Mouse (Mus musculus) yolk sac, embryonic 10.5 days (tissue): ENCODE results near the gene Esyt2.
"Not testable (repeated sequence)": the region's sequence is repeated elsewhere in the genome, so short reads cannot be mapped to it uniquely, and the experiment has no call there.

ENCODE experiments used
- DNase-seq: peaks from one replicate; pipeline ENCODE4 v3.0.0-alpha.2; 2017; ENCODE audit warnings: low spot score

Gene Esyt2

DNA sequence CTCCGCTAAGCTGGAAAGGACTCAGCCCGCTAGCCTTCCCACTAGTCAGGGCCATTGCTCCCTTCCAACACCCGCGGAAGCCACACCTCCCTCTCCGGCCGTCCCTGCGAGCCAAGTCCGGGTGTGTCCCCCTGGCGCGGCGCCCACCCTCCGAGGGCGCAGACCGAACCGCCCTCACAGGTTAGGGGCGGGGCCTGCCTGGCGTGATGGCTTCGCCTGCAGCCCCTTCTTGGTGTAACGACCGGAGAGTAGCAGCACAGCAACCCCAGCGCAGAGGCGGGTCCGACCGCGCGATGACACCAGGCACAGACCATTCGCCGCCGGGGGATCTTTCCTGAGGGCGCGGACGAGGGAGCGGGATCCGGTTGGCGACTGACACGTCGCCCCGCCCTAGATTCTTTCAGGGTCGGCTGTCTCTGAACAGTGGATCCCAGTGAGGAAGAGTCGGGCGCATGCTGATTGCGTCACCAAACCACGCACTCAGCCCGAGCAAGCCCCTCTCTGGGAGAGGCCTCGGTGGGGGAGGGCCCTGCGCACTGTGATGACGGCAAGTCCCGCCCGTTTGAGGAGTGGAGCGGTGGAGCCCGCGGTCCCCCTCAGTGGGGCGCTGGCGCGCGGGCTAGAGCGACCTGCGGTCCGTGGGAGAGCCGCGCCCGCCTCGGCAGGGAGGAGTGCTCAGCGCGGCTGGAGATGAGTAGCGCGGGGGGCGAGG, at the start of gene Esyt2:
Gene Esyt2 (plus strand): TSS at position 544 of the 712 bp plus-strand sequence.
- DNase-seq, result peak; percentile 100

DNA sequence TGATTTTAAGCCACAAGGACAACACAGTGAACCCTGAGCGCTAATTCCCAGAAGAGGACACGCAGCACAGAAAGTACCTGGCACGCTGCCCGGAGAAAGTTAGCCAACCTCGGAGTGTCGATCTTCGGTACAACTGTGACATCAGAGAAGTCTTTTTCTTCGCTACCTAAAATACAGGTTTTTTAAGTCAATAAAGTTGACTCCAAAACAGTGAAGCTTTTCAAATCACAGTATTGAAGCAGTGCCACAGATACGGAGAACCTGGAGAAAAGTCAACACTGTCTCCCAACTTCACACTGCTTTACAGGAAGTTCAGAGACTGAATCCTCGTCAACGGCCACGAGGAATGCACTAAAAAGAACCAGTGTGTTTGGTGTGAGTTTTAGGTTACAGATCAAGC, 49.4 kb upstream of the Esyt2 start:
- DNase-seq, result no peak

DNA sequence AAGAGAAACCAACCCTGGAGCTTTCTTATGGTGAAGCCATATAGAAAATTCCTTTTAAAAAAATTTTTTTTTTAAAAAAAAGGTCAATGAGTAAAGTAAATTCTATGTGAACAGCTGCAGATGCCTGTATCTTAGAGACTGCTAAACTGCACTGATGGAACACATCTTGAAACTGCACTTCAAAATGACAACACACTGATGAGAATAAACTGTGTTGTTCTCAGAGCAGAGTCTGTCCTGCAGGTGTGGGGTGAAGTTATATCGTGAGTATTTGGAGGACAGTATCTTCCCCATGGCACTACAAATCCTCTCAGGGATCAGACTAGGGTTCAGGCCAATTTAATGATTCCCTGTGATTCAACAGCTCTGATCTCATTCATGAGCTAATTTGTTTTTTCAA, 48.9 kb upstream of the Esyt2 start:
- DNase-seq, result no peak

- no peak for DNase-seq
Measured at GRCm38 (mm10) chr12:116235356-116235755, 45.6 kb upstream of the Esyt2 start.

GRCm38 (mm10) chr12:116236658-116237057, 44.3 kb upstream of the Esyt2 start:
- DNase-seq, result no peak

DNA sequence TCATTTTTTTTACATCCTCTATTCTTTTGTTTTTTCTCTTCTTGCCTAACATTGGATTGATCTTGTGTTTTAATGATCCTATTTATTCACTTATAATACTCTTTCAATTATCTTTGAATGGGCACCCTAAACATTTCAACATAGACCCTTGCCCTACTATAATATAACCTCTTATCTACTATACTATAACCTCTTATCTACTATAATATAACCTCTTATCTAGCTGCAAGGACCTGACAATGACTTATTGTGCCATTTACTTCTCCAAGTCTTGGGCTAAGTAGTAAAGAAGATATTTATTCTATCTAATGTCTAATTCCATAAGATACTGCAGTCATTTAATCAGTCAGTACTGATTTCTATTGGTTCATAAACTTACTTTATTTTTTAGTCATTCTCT, 42.6 kb upstream of the Esyt2 start:
- no peak for DNase-seq

- DNase-seq, result no peak
Measured at GRCm38 (mm10) chr12:116238803-116239202, 42.2 kb upstream of the Esyt2 start.

- no peak for DNase-seq
Measured at GRCm38 (mm10) chr12:116244601-116245000, 36.4 kb upstream of the Esyt2 start.

GRCm38 (mm10) chr12:116254652-116255051, 26.3 kb upstream of the Esyt2 start:
- DNase-seq, result no peak

DNA sequence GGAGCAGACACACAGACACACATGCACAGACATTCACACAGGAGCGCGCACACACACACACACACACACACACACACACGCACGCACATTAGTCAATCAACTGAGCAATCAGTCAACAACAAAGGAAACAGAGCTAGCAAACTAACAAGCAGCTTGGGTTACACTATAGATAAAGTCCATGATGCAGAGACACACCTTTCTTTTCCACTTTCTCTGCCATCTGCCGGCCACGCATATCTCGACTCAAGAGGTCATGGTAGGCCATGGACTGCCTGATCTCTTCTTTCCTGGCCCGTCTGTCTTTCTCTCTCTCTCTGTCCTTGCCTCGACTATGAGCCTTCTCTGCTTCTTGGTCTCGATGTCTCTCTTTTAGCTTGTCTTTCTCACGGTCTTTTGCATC, 25.4 kb upstream of the Esyt2 start:
- no peak for DNase-seq

- DNase-seq, result no peak
Measured at GRCm38 (mm10) chr12:116258321-116258720, 22.7 kb upstream of the Esyt2 start.

DNA sequence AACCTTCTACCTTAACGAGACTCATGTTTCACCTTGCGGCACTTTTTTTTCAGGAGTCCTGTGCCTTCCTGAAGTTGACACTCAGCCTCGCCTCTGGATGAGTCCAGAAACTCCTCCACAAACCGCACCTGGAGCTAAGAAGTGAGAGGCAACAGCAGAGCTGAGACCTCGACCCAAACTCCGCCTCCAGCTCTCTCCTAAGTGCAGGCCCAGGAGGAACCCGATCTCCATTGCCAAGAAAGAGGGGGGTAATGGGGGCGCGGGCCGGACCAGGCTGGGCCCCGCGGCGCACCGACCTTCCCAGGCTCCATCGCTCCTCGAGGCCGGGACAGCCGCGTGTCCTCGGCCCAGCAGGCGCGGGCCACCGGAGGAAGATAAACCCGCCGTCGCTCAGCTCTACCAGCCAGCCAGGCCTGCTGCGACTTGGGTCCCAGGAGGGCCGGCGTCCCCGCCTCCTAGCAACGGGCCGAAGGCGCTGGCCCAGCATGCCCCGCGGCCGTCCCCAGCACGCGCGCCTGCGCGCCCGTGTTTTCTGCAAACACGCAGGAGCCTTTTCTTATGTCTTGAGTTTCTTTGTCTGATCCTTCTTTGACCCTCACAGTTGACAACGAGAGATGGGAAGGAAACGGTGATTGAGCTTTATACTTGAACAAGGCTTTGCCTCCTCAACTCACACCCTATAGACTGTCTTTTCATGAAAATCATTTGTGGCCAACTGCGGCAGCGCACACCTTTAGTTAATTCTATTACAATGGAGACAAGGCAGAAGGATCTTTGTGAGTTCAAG, 18.2 kb upstream of the Esyt2 start, which contains the start of gene Wdr60:
Gene Wdr60 (minus strand): TSS at position 468 of the 787 bp plus-strand sequence.
- DNase-seq, result peak; percentile 89

DNA sequence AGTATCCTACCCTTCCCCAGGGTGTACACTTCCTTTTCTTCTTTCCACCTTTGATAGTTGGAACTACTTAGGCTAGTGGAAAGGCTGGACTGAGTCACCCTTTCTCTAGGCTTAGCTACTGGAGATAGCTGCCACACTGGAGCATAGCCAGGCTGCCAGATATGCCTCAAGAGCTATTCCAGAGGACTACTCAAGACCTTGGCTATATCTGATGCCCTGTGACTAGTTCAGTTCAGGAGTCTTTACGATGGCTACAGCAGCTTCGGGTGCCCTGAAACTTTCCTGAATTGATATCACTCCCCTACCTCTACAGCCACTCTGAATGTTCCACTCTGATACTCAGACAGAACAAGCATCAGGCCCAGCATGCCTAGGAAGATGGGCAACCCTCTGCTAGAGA, 16.2 kb upstream of the Esyt2 start:
- no peak for DNase-seq

- no peak for DNase-seq
Measured at GRCm38 (mm10) chr12:116265275-116265674, 15.7 kb upstream of the Esyt2 start.

- DNase-seq, result no peak
Measured at GRCm38 (mm10) chr12:116269450-116269849, 11.5 kb upstream of the Esyt2 start.

DNA sequence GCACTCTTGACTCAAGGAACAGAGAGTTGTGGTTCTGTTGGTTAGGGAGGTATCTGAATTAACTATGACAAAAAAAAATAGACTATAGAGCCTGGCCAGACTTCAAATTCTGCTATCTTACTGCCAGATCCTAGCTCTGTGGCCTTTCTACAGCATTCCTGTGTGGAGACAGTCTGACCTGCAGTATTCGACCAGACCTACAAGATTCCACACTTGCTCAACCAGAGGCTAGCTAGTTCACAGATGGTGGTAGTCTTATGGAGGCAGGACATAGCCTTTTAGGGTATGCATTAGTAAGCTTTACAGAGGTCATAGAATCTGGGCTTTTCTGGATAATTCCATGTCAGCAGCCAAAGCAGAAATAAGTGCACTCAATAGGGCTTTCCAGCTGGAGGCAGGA, 10.5 kb upstream of the Esyt2 start:
- no peak for DNase-seq

GRCm38 (mm10) chr12:116271071-116271470, 9.9 kb upstream of the Esyt2 start:
- no peak for DNase-seq

GRCm38 (mm10) chr12:116273733-116274132, 7.3 kb upstream of the Esyt2 start:
- DNase-seq, result no peak

GRCm38 (mm10) chr12:116275086-116275485, 5.9 kb upstream of the Esyt2 start, which contains the start of gene Gm11027:
TSS of gene Gm11027 (plus strand) at chr12:116275386.
- not testable (repeated sequence) for DNase-seq

- no peak for DNase-seq
Measured at GRCm38 (mm10) chr12:116275631-116276030, 5.4 kb upstream of the Esyt2 start.

- no peak for DNase-seq
Measured at GRCm38 (mm10) chr12:116276961-116277360, 4.0 kb upstream of the Esyt2 start.

DNA sequence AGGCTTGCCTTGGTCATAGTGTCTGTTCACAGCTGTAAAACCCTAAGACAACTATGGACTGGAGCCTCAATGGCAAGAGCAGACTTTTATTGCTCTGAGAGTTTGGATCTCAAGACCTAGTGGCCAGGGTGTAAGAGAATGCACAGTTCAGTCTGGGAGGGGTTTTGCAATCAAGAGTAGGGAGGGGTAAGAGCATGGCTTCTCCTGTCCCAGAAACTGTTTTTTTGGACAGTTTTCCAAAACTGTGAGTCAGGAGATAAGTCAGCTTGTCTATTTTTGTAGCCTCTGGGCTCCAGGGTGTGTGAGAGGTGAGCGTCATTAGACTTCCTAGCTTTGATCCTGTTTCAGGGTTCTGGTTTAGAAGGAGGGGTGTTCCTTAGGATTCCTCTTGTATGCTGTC, 2.5 kb upstream of the Esyt2 start:
- no peak for DNase-seq

DNA sequence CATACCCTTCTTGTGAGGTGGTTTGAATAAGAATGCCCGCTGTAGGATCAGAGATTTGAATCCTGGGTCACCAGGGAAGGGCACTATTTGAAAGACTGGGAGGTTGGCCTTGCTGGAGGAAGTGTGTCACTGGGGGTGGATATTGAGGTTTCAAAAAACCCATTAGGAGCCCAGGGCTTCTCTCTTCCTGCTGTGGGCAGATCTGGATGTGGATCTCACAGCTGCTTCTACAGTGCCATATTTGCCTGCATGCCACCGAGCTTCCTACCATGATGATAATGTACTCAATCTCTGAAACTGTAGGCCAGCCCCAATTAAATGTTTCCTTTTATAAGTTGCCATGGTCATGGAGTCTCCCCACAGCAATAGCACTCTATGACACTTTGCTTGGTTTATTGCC, 1.8 kb upstream of the Esyt2 start:
- DNase-seq, result no peak
